Mouse (Mus musculus): ENCODE data around the gene Ppp2r5d. TPM values are rescaled to one million over a fixed set of nuclear protein-coding genes. Genes with fewer than 3 reads are reported as not detected.
A peak's percentile ranks its signal among the peaks of the same experiment; 100 is the strongest.

The Ppp2r5d gene
- total and polyA plus RNA-seq, 2 experiments: 13.6 to 24.0 TPM

DNA sequence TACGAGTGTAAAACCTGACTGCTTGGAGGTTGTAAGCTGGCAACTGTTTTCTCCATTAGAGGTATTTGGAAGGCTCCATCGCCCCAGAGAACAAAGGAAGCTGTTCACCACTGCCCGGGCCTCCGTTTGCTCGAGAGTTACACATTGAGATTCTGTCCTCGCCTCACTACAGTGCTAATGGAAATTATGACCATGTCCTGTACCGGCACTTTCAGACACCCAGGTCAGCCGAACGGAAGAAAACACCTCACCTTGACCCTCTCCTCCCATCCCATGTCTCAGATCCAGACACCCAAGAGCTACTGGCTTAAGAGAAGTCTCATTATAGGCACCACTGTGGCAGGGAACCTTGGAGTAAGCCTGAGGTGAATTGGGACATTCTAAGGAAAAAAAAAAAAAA, 8.9 kb upstream of the Ppp2r5d start:
- Histone ChIP-seq H3K79me2 (ENCODE audit: control insufficient read depth, insufficient read depth, low read length) (peaks cover 13% of the 10 kb centered on the region), H3K27ac (replicated peaks; ENCODE audit: insufficient read depth, low read depth, low read length) (no peak overlapping the region), H3K9ac (ENCODE audit: low read depth, low read length) (no peak overlapping the region), H3K4me1 (ENCODE audit: control insufficient read depth, insufficient read depth, low read length) (peaks cover 9% of the 10 kb centered on the region), H3K27me3 (ENCODE audit: control insufficient read depth, insufficient read depth, low read length) (no peaks in the 10 kb centered on the region), H3K4me3 (ENCODE audit: insufficient read depth, low read depth, low read length) (no peak overlapping the region), H3K36me3 (ENCODE audit: control insufficient read depth, insufficient read depth, low read length) (peaks cover 15% of the 10 kb centered on the region; the same call in 1 of the 2 replicates)
- TF ChIP-seq CTCF (IDR thresholded peaks at IDR 0.05; ENCODE audit: low read depth, low read length) (no peak), POLR2A (IDR thresholded peaks at IDR 0.05; ENCODE audit: extremely low read depth, insufficient read depth, low read length) (no peak)
- no peak for DNase-seq (ENCODE audit: extremely low read depth, low read depth, low spot score)
- WGBS: 94% methylated on average over 9 of the region's 9 CpGs

DNA sequence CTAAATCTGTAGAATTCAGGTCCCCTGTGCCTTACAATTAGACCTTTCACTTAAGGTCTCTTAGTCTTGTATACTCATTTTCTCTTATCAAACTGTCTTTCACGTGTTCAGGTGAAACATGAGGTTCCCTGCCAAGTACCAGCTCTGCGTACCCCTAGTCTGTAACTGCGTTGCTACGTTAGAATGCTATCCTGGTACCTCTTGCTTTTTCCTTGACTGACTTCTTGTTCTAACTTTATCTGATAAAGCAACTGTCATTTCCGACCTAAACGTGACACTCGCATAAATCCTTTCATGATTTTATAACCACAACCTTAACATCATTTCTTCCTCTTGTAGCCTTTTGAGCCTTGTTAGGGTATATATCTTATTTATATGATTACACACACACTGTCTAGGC, 7.5 kb upstream of the Ppp2r5d start:
- H3K27ac ChIP-seq (replicated peaks; ENCODE audit: insufficient read depth, low read depth, low read length): peak overlapping the region; percentile 60
- H3K4me1 ChIP-seq (ENCODE audit: control insufficient read depth, insufficient read depth, low read length): peaks cover 9% of the 10 kb centered on the region
- TF ChIP-seq CTCF (IDR thresholded peaks at IDR 0.05; ENCODE audit: low read depth, low read length): no peak
- no peak for TF ChIP-seq POLR2A (IDR thresholded peaks at IDR 0.05; ENCODE audit: extremely low read depth, insufficient read depth, low read length)
- H3K79me2 ChIP-seq (ENCODE audit: control insufficient read depth, insufficient read depth, low read length): peaks cover 13% of the 10 kb centered on the region
- peak overlapping the region; percentile 99 for H3K9ac ChIP-seq (ENCODE audit: low read depth, low read length)
- 16% methylated on average over 7 of the region's 7 CpGs for WGBS
- DNase-seq (ENCODE audit: extremely low read depth, low read depth, low spot score): peak; percentile 36
- H3K36me3 ChIP-seq (ENCODE audit: control insufficient read depth, insufficient read depth, low read length): peaks cover 15% of the 10 kb centered on the region; the same call in 1 of the 2 replicates
- no peaks in the 10 kb centered on the region for H3K27me3 ChIP-seq (ENCODE audit: control insufficient read depth, insufficient read depth, low read length)
- peak overlapping the region; percentile 97 for H3K4me3 ChIP-seq (ENCODE audit: insufficient read depth, low read depth, low read length)

DNA sequence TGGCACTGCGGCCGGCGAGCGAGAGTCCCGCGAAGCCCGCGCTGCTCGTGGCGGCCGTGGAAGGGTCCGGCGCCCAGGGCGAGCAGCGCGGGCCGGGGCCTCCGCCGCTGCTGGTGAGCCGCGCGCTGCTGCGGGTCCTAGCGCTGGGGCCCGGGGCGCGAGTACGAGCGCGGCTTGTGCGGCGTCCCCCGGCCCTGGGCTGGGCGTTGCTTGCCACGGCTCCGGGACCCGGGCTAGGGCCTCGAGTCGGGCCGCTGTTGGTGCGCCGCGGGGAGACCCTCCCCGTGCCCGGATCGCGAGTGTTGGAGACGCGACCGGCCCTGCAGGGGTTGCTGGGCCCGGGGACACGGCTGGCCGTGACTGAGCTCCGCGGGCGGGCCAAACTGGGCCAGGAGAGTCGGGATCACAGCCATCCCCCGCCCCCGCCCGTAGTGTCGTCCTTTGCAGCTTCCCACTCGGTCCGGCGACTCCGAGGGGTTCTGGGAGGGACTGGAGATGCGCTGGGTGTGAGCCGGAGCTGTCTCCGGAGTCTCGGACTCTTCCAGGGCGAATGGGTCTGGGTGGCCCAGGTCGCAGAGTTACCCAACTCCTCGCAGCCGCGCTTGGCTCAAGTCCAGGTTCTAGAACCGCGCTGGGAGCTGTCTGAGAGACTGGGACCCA, 6.8 kb upstream of the Ppp2r5d start:
- WGBS: under 1% methylated on average over 75 of the region's 76 CpGs
- Histone ChIP-seq H3K36me3 (ENCODE audit: control insufficient read depth, insufficient read depth, low read length) (peaks cover 15% of the 10 kb centered on the region; the same call in 1 of the 2 replicates), H3K4me3 (ENCODE audit: insufficient read depth, low read depth, low read length) (peak overlapping the region; percentile 97), H3K9ac (ENCODE audit: low read depth, low read length) (peak overlapping the region; percentile 99), H3K27ac (replicated peaks; ENCODE audit: insufficient read depth, low read depth, low read length) (peak overlapping the region; percentile 93), H3K4me1 (ENCODE audit: control insufficient read depth, insufficient read depth, low read length) (peaks cover 9% of the 10 kb centered on the region), H3K27me3 (ENCODE audit: control insufficient read depth, insufficient read depth, low read length) (no peaks in the 10 kb centered on the region), H3K79me2 (ENCODE audit: control insufficient read depth, insufficient read depth, low read length) (peaks cover 13% of the 10 kb centered on the region)
- peak; percentile 61 for DNase-seq (ENCODE audit: extremely low read depth, low read depth, low spot score)
- TF ChIP-seq CTCF (IDR thresholded peaks at IDR 0.05; ENCODE audit: low read depth, low read length): no peak
- peak; percentile 34; the same call in 1 of the 2 replicates for TF ChIP-seq POLR2A (IDR thresholded peaks at IDR 0.05; ENCODE audit: extremely low read depth, insufficient read depth, low read length)

DNA sequence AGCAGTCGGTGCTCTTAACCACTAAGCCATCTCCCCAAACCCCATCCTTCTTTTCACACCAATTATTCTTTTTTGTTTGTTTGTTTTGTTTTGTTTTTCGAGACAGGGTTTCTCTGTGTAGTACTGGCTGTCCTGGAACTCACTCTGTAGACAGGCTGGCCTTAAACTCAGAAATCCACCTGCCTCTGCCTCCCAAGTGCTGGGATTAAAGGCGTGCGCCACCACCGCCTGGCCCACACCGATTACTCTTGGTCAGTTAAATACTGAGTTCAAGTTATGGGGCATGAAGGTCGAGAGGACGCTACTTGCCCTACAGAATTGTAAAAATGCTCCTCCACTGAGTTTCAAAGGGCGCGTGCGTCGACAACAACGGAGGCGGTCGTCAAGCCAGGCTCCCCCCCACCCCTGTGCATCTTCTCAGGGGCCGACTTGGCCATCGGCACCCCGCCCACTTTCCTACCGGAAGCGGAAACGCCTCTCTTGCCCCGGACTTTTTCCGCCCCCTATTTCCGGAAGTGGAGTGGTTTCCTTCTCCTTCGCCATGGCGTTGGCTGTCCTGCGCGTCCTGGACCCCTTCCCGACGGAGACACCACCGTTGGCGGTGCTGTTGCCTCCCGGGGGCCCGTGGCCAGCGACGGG, 6.2 kb upstream of the Ppp2r5d start, which contains the start of gene Pex6:
TSS of gene Pex6 (plus strand) at position 505 of the 639 bp plus-strand sequence.
- 6% methylated on average over 36 of the region's 36 CpGs for WGBS
- Histone ChIP-seq H3K79me2 (ENCODE audit: control insufficient read depth, insufficient read depth, low read length) (peaks cover 13% of the 10 kb centered on the region), H3K27me3 (ENCODE audit: control insufficient read depth, insufficient read depth, low read length) (no peaks in the 10 kb centered on the region), H3K4me1 (ENCODE audit: control insufficient read depth, insufficient read depth, low read length) (peaks cover 9% of the 10 kb centered on the region), H3K9ac (ENCODE audit: low read depth, low read length) (peak within 1 kb of the TSS; percentile 99), H3K36me3 (ENCODE audit: control insufficient read depth, insufficient read depth, low read length) (peaks cover 12% of the 10 kb centered on the region; the same call in 1 of the 2 replicates), H3K4me3 (ENCODE audit: insufficient read depth, low read depth, low read length) (peak within 1 kb of the TSS; percentile 97), H3K27ac (replicated peaks; ENCODE audit: insufficient read depth, low read depth, low read length) (peak within 1 kb of the TSS; percentile 93)
- peak; percentile 85; the same call in 1 of the 2 replicates for TF ChIP-seq POLR2A (IDR thresholded peaks at IDR 0.05; ENCODE audit: extremely low read depth, insufficient read depth, low read length)
- TF ChIP-seq CTCF (IDR thresholded peaks at IDR 0.05; ENCODE audit: low read depth, low read length): no peak
- DNase-seq (ENCODE audit: extremely low read depth, low read depth, low spot score): peak; percentile 81

DNA sequence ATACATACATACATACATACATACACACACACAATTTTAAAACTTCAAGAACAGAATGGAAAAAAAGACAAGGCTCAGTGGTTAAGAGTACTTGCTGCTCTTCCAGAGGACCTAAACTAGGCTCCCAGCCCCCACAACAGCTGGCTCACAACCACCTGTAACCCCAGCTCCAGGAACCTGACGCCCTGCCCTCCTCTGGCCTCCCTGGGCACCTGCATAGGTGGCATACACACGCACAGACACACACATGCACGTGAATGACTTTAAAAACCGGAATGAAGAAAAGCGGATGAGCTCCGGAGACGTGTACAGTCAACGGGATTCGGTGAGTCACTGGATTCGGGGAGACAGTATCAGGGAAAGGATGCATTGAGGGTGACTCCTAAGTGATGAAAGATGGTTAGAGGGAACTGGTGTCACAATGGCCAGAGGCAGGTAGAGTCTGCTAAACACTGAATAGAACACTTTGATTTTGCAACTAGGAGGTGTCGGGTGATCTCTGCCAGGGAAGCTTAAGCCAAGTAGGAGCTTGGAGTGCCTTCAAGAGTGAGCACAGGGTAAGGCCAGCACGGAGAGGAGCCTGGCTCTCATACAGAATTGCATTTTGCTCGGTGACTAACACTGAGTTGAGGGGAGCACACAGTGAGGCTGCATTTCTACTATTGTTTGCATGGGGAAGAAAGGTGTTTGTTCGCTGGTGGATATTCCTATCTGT, 1.6 kb upstream of the Ppp2r5d start:
- Histone ChIP-seq H3K4me3 (ENCODE audit: insufficient read depth, low read depth, low read length) (no peak overlapping the region), H3K36me3 (ENCODE audit: control insufficient read depth, insufficient read depth, low read length) (no peaks in the 10 kb centered on the region), H3K9ac (ENCODE audit: low read depth, low read length) (no peak overlapping the region), H3K27me3 (ENCODE audit: control insufficient read depth, insufficient read depth, low read length) (no peaks in the 10 kb centered on the region), H3K4me1 (ENCODE audit: control insufficient read depth, insufficient read depth, low read length) (peaks cover 10% of the 10 kb centered on the region), H3K79me2 (ENCODE audit: control insufficient read depth, insufficient read depth, low read length) (peaks cover 17% of the 10 kb centered on the region; the same call in 1 of the 2 replicates), H3K27ac (replicated peaks; ENCODE audit: insufficient read depth, low read depth, low read length) (no peak overlapping the region)
- DNase-seq (ENCODE audit: extremely low read depth, low read depth, low spot score): peak; percentile 64
- WGBS: 85% methylated on average over 14 of the region's 14 CpGs
- TF ChIP-seq CTCF (IDR thresholded peaks at IDR 0.05; ENCODE audit: low read depth, low read length) (no peak), POLR2A (IDR thresholded peaks at IDR 0.05; ENCODE audit: extremely low read depth, insufficient read depth, low read length) (no peak)

All from liver, adult 2 months (tissue).